Mouse (Mus musculus): ENCODE results near the gene Mettl27. TPM values are rescaled to one million over a fixed set of nuclear protein-coding genes. Genes with fewer than 3 reads are reported as not detected.

Gene Mettl27
- polyA plus RNA-seq, 1 experiment = 10.9 TPM

GRCm38 (mm10) chr5:134945266-134945959, 13.2 kb downstream of the Mettl27 start:
- H3K4me1 ChIP-seq (ENCODE audit: control insufficient read depth, insufficient read depth, low read length) = 0 out of 2 replicates have a peak, but pooled peaks cover 2% of the 10 kb centered on the region
- TF ChIP-seq POLR2A (IDR thresholded peaks at IDR 0.05; ENCODE audit: borderline replicate concordance, insufficient read depth, low read length) (no peak), CTCF (IDR thresholded peaks at IDR 0.05; ENCODE audit: borderline replicate concordance, insufficient read depth, low read depth, low read length) (no peak)
- 49% methylated on average over 19 of the region's 19 CpGs for WGBS
- H3K27me3 ChIP-seq (ENCODE audit: control insufficient read depth, insufficient read depth, low read length) = no peaks in the 10 kb centered on the region
- H3K4me3 ChIP-seq (replicated peaks; ENCODE audit: insufficient read depth, low read depth, low read length) = no peak overlapping the region
- H3K27ac ChIP-seq (ENCODE audit: insufficient read depth, low read length) = no peak overlapping the region
- no peak for DNase-seq

DNA sequence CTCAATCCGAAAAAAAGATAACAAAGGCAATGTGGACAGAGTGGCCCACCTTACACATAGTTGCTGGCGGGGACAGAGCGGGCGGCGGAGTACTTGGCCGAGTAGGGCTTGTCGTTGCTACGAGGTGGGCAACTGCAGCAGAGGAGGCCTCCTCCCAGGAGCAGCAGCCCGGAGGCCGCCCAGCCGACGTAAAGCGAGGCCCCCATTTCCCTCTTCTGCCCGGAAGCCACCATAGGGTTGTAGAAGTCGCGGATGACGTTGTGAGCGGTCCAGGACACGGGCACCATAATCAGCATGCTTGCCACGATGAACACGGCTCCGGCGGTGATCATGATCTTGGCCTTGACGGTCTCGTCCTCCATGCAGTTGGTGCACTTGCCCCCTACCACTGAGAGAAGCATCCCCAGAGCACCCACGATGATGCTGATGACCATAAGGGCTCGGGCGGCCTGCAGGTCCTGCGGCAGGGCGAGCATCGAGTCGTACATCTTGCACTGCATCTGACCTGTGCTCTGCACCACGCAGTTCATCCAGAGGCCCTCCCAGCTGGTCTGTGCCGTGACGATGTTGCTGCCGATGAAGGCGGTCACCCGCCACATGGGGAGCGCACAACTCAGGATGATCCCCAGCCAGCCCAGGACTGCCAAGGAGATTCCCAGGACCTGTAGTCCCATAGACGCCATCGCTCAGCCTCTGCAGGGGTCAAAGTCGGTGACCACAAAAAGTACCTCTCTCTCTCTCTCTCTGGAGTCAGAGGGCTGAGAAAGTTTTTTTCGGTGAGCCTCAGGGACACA, 14.1 kb downstream of the Mettl27 start:
- Histone ChIP-seq H3K27me3 (ENCODE audit: control insufficient read depth, insufficient read depth, low read length) (no peaks in the 10 kb centered on the region), H3K4me3 (replicated peaks; ENCODE audit: insufficient read depth, low read depth, low read length) (no peak overlapping the region), H3K27ac (ENCODE audit: insufficient read depth, low read length) (no peak overlapping the region), H3K4me1 (ENCODE audit: control insufficient read depth, insufficient read depth, low read length) (0 out of 2 replicates have a peak, but pooled peaks cover 2% of the 10 kb centered on the region)
- DNase-seq = no peak
- TF ChIP-seq POLR2A (IDR thresholded peaks at IDR 0.05; ENCODE audit: borderline replicate concordance, insufficient read depth, low read length) (no peak), CTCF (IDR thresholded peaks at IDR 0.05; ENCODE audit: borderline replicate concordance, insufficient read depth, low read depth, low read length) (no peak)
- 23% methylated on average over 43 of the region's 43 CpGs for WGBS

DNA sequence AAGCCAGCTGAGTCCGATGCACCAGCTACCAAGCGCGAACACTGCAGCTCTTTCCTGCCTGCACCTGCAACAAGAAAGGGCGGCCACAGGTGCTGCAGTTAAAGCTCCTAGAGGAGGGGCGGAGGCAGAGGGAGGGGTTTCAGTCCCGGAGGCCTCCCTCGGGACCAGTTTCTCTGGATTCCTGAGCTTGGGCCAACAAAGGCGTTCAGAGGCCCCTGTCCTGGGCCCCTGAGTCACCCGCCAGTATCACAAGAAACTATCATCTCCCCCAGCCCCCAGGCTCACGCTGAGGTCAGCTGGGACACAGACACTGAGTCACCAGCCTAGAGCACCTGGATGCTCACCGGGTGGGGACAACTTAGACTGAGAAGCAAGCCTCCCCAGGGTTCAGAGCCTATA, 14.7 kb downstream of the Mettl27 start, which contains the start of gene Cldn4:
Cldn4 (minus strand) TSS at position 78 of the 399 bp plus-strand sequence.
- Histone ChIP-seq H3K4me3 (replicated peaks; ENCODE audit: insufficient read depth, low read depth, low read length) (no peak within 1 kb of the TSS), H3K4me1 (ENCODE audit: control insufficient read depth, insufficient read depth, low read length) (0 out of 2 replicates have a peak, but pooled peaks cover 2% of the 10 kb centered on the region), H3K27ac (ENCODE audit: insufficient read depth, low read length) (no peak within 1 kb of the TSS), H3K27me3 (ENCODE audit: control insufficient read depth, insufficient read depth, low read length) (no peaks in the 10 kb centered on the region)
- no peak for DNase-seq
- WGBS = 17% methylated on average over 11 of the region's 11 CpGs
- no peak for TF ChIP-seq CTCF (IDR thresholded peaks at IDR 0.05; ENCODE audit: borderline replicate concordance, insufficient read depth, low read depth, low read length)
- no peak for TF ChIP-seq POLR2A (IDR thresholded peaks at IDR 0.05; ENCODE audit: borderline replicate concordance, insufficient read depth, low read length)

GRCm38 (mm10) chr5:134947420-134948084, 15.4 kb downstream of the Mettl27 start:
- Histone ChIP-seq H3K4me3 (replicated peaks; ENCODE audit: insufficient read depth, low read depth, low read length) (no peak overlapping the region), H3K27ac (ENCODE audit: insufficient read depth, low read length) (no peak overlapping the region), H3K27me3 (ENCODE audit: control insufficient read depth, insufficient read depth, low read length) (no peaks in the 10 kb centered on the region), H3K4me1 (ENCODE audit: control insufficient read depth, insufficient read depth, low read length) (0 out of 2 replicates have a peak, but pooled peaks cover 1% of the 10 kb centered on the region)
- DNase-seq = no peak
- TF ChIP-seq POLR2A (IDR thresholded peaks at IDR 0.05; ENCODE audit: borderline replicate concordance, insufficient read depth, low read length) (no peak), CTCF (IDR thresholded peaks at IDR 0.05; ENCODE audit: borderline replicate concordance, insufficient read depth, low read depth, low read length) (no peak)
- 67% methylated on average over 5 of the region's 5 CpGs for WGBS

DNA sequence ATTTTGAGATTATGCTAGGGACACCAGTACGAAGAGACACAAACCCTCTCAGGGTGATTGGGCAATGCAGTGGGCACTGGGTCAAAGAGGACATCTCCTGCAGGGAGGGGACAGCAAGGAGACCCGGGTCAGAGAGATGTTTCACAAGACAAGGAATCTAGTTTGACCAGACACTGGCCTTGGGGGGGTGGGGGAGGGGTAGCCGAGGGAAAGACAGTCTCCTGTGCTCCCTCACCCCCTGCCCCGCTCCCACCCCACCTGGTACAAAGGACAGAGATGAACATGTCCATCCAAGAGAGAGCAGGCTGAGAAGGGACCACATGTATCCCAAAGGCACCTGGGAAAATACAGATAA, 15.9 kb downstream of the Mettl27 start:
- 58% methylated on average over 4 of the region's 4 CpGs for WGBS
- no peaks in the 10 kb centered on the region for H3K4me1 ChIP-seq (ENCODE audit: control insufficient read depth, insufficient read depth, low read length)
- TF ChIP-seq POLR2A (IDR thresholded peaks at IDR 0.05; ENCODE audit: borderline replicate concordance, insufficient read depth, low read length) (no peak), CTCF (IDR thresholded peaks at IDR 0.05; ENCODE audit: borderline replicate concordance, insufficient read depth, low read depth, low read length) (no peak)
- H3K27me3 ChIP-seq (ENCODE audit: control insufficient read depth, insufficient read depth, low read length) = no peaks in the 10 kb centered on the region
- H3K27ac ChIP-seq (ENCODE audit: insufficient read depth, low read length) = no peak overlapping the region
- H3K4me3 ChIP-seq (replicated peaks; ENCODE audit: insufficient read depth, low read depth, low read length) = no peak overlapping the region
- DNase-seq = no peak

DNA sequence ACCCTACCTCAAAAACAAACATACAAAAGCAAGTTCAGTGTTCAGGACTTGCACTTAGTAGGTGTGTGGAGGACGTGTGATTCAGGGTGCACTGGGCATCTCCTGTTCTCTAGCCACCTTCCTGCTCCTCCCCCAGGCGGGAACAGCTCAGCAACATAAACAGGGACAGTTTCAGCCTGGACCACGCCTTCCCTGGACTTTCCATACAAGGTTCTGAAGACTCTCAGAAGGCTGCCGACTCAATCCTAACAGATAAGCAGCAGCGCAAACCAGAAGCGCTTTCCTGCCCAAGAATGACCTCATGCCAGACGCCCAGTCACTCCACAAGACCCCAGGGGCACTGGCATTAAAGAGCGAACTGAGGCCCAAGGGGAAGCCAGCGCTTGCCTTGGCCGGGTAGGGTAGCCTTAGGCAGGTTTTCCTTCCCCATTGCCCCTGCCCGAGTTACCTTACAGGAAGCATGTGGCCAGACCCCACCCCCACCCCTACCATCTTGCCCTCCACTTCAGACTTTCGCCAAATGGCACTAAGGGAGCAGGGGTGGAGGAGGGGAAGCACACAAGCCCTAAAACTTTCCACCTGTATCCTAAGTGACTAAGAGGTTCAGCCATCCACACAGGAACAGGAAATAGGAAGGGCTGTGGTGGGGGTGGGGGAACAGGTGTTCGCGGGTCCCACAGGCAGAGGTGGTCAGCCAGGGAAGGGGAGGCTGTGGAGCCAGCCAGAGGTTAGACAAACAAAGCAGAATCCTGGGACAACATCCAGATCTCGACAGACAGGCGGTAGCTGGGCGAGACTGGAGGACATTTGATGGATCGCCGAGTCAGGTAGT, 19.1 kb downstream of the Mettl27 start:
- Histone ChIP-seq H3K27ac (ENCODE audit: insufficient read depth, low read length) (no peak overlapping the region), H3K27me3 (ENCODE audit: control insufficient read depth, insufficient read depth, low read length) (no peaks in the 10 kb centered on the region), H3K4me3 (replicated peaks; ENCODE audit: insufficient read depth, low read depth, low read length) (no peak overlapping the region), H3K4me1 (ENCODE audit: control insufficient read depth, insufficient read depth, low read length) (no peaks in the 10 kb centered on the region)
- 40% methylated on average over 19 of the region's 19 CpGs for WGBS
- DNase-seq = no peak
- TF ChIP-seq POLR2A (IDR thresholded peaks at IDR 0.05; ENCODE audit: borderline replicate concordance, insufficient read depth, low read length) (no peak), CTCF (IDR thresholded peaks at IDR 0.05; ENCODE audit: borderline replicate concordance, insufficient read depth, low read depth, low read length) (no peak)

DNA sequence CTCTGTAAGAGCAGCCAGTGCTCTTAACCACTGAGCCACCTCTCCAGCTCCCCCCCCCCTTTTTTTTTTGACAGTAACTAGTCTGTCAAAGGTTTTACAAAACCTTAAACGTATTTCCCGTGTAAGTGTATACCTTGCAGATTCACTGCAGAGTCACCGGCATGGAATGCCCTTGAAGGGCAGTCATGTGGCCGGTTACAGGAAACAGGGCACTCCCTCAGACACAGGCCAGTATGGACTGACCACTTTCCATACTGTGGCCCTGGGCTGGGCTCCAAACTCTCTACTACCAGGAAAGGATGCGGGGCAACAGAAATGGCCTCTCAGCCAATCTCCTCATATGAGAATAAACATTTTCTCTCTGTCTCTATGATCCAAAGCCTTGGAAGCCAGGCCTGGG, 23.3 kb downstream of the Mettl27 start:
- Histone ChIP-seq H3K27me3 (ENCODE audit: control insufficient read depth, insufficient read depth, low read length) (no peaks in the 10 kb centered on the region), H3K4me1 (ENCODE audit: control insufficient read depth, insufficient read depth, low read length) (no peaks in the 10 kb centered on the region), H3K4me3 (replicated peaks; ENCODE audit: insufficient read depth, low read depth, low read length) (no peak overlapping the region), H3K27ac (ENCODE audit: insufficient read depth, low read length) (no peak overlapping the region)
- 85% methylated on average over 5 of the region's 5 CpGs for WGBS
- no peak for TF ChIP-seq POLR2A (IDR thresholded peaks at IDR 0.05; ENCODE audit: borderline replicate concordance, insufficient read depth, low read length)
- no peak for TF ChIP-seq CTCF (IDR thresholded peaks at IDR 0.05; ENCODE audit: borderline replicate concordance, insufficient read depth, low read depth, low read length)
- no peak for DNase-seq
